Mouse (Mus musculus): ENCODE results near the gene Zfp709.
A peak's percentile ranks its signal among the peaks of the same experiment; 100 is the strongest.
"Not testable (repeated sequence)": the region's sequence is repeated elsewhere in the genome, so short reads cannot be mapped to it uniquely, and the experiment has no call there.

The Zfp709 gene

GRCm38 (mm10) chr8:71881618-71882274, at the start of gene Zfp709:
TSS of gene Zfp709 (plus strand) at chr8:71882019.
- DNase-seq (ENCODE audit: low spot score in 2 of 2) = peak; percentile 60 to 82

- DNase-seq (ENCODE audit: low spot score in 2 of 2) = not testable (repeated sequence)
These were observed 43.6 kb upstream of the Zfp709 start for GRCm38 (mm10) chr8:71838207-71838606.

- not testable (repeated sequence) for DNase-seq (ENCODE audit: low spot score in 2 of 2)
These were observed 40.5 kb upstream of the Zfp709 start for GRCm38 (mm10) chr8:71841201-71841817.

- not testable (repeated sequence) for DNase-seq (ENCODE audit: low spot score in 2 of 2)
These were observed 39.3 kb upstream of the Zfp709 start for GRCm38 (mm10) chr8:71842476-71842875.

GRCm38 (mm10) chr8:71844453-71844852, 37.4 kb upstream of the Zfp709 start:
- not testable (repeated sequence) for DNase-seq (ENCODE audit: low spot score in 2 of 2)

GRCm38 (mm10) chr8:71845993-71846483, 35.8 kb upstream of the Zfp709 start:
- DNase-seq (ENCODE audit: low spot score in 2 of 2) = not testable (repeated sequence)

GRCm38 (mm10) chr8:71846745-71847144, 35.1 kb upstream of the Zfp709 start:
- not testable (repeated sequence) for DNase-seq (ENCODE audit: low spot score in 2 of 2)

- DNase-seq (ENCODE audit: low spot score in 2 of 2) = not testable (repeated sequence)
These were observed 30.8 kb upstream of the Zfp709 start for GRCm38 (mm10) chr8:71851014-71851413.

- DNase-seq (ENCODE audit: low spot score in 2 of 2) = not testable (repeated sequence)
These were observed 28.5 kb upstream of the Zfp709 start for GRCm38 (mm10) chr8:71853360-71853759.

GRCm38 (mm10) chr8:71856630-71857328, 25.0 kb upstream of the Zfp709 start:
- not testable (repeated sequence) for DNase-seq (ENCODE audit: low spot score in 2 of 2)

- DNase-seq (ENCODE audit: low spot score in 2 of 2) = not testable (repeated sequence)
These were observed 24.5 kb upstream of the Zfp709 start for GRCm38 (mm10) chr8:71857364-71857763.

- DNase-seq (ENCODE audit: low spot score in 2 of 2) = not testable (repeated sequence)
These were observed 20.3 kb upstream of the Zfp709 start for GRCm38 (mm10) chr8:71861551-71861950.

- not testable (repeated sequence) for DNase-seq (ENCODE audit: low spot score in 2 of 2)
These were observed 19.8 kb upstream of the Zfp709 start for GRCm38 (mm10) chr8:71862038-71862437.

GRCm38 (mm10) chr8:71900666-71901065, 18.8 kb downstream of the Zfp709 start:
- not testable (repeated sequence) for DNase-seq (ENCODE audit: low spot score in 2 of 2)

- DNase-seq (ENCODE audit: low spot score in 2 of 2) = not testable (repeated sequence)
These were observed 21.3 kb downstream of the Zfp709 start for GRCm38 (mm10) chr8:71903084-71903483.

- no peak for DNase-seq (ENCODE audit: low spot score in 2 of 2)
These were observed 25.0 kb downstream of the Zfp709 start for GRCm38 (mm10) chr8:71906809-71907208.

- no peak for DNase-seq (ENCODE audit: low spot score in 2 of 2)
These were observed 26.0 kb downstream of the Zfp709 start for GRCm38 (mm10) chr8:71907798-71908257.

- peak; percentile 79 to 89 for DNase-seq (ENCODE audit: low spot score in 2 of 2)
These were observed 26.8 kb downstream of the Zfp709 start, which contains the start of the genes Zfp882 and Zfp617 for GRCm38 (mm10) chr8:71908309-71909261. TSS of gene Zfp882 (plus strand) at chr8:71908608. TSS of gene Zfp617 (plus strand) at chr8:71908635.

- no peak for DNase-seq (ENCODE audit: low spot score in 2 of 2)
These were observed 30.5 kb downstream of the Zfp709 start for GRCm38 (mm10) chr8:71912286-71912685.

- peak; percentile 91 to 94 for DNase-seq (ENCODE audit: low spot score in 2 of 2)
These were observed 41.0 kb downstream of the Zfp709 start for GRCm38 (mm10) chr8:71922567-71923401.
